Mouse (Mus musculus): ENCODE measurements around the gene Tinf2. TPM values are rescaled to one million over a fixed set of nuclear protein-coding genes. Genes with fewer than 3 reads are reported as not detected.

Tinf2 gene
- total RNA-seq, 2 experiments from 2014 or later, result 12.3 to 15.2 TPM

DNA sequence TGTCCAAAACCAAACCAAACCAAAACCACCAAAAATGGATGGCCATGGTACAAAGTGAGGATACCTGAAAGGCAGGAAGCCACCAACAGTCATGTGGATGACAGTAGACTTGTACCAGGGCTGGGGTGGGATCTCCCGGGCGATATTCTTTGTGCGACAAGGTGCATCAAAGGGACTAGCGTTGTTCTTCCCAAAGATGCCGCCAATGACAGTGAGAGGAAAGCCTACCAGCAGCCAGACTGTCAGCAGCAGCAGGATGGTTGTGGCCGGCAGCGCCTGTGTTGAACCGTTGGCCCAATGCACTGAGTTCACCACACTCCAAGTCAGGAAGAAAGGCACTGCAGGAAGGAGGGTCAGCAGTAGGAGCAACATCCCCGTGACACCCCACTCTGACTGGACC lies 43.8 kb downstream of the Tinf2 start, which contains the start of gene Gm49378:
Gene Gm49378 (minus strand): TSS at position 101 of the 400 bp plus-strand sequence.
- no peak for DNase-seq (ENCODE audit: low spot score in 2 of 2)

DNA sequence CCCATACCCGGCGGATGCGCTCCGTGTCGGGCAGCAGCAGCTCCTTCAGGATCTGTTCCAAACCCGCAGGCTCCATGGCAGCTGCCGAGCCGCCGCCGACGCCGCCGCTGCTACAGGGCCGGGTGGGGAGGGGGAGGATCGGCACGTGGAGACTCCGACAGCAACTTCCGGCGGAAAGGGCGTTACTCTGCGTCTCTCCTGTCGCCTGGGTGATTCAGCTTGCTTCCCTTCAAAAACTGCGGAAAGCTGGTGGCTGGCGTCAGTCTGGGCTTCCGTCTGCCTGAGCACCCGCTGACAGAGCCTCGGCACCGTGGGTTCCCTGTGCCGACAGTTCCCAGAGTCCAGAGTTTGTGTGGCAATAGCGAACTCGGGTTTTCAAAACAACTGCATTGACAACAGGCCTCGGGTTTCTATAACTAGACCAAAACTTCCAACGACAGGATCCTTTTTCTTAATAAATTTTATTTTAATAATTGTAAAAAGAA lies 46.1 kb downstream of the Tinf2 start, which contains the start of gene Ipo4:
Gene Ipo4 (minus strand): TSS at position 435 of the 485 bp plus-strand sequence.
- peak; percentile 88 to 94 for DNase-seq (ENCODE audit: low spot score in 2 of 2)

DNA sequence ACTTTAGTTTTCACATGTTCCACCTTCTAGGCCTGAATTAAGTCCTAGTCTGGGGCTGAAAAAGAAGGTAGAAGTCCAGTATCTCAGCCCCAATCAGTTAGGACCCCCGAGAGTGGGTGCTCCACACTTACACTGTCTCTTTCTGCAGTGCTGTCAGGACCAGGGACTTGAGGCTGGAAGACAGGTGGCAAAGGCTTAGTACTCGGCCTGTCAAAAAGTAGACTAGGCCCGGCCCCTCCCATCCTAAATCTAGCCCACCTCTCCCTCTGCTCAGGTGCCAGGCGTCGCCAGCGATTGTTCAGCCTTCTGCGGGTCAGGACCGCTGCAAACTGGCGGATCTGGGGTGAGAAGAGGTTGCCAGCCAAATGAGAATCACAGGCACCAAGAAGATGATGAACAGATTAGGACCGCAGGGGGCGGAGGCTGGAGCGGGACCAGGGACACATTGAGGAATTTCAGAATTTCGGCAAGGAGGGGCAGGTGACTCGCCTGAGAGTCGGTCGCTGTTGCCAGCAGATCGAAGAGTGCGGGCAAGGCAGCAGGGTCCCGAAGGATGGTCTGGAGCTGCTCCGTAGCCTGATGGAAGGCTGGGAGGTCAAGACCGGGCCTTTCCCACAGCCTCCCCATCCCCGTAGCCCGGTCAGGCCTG lies 46.6 kb downstream of the Tinf2 start:
- peak in 1 of 2 experiments; percentile 36 for DNase-seq (ENCODE audit: low spot score in 2 of 2)

DNA sequence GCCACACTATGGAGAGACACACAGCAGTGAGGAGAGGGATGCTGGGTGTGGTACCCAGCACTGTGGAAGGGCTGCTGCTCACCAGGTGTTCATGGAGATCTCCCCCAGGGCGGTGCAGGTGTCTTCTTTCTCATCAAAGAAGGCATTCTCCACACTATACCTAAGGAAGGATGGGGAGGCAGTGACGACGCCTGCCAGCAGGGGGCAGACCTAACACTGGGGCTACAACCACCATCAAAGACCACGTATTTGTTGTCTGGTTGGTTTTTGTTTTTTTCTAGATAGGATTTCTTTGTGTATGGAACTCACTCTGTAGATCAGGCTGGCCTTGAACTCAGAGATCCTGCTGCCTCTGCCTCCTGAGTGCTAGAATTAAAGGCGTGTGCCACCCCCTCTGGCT lies 52.3 kb downstream of the Tinf2 start:
- peak in 1 of 2 experiments; percentile 48 for DNase-seq (ENCODE audit: low spot score in 2 of 2)

DNA sequence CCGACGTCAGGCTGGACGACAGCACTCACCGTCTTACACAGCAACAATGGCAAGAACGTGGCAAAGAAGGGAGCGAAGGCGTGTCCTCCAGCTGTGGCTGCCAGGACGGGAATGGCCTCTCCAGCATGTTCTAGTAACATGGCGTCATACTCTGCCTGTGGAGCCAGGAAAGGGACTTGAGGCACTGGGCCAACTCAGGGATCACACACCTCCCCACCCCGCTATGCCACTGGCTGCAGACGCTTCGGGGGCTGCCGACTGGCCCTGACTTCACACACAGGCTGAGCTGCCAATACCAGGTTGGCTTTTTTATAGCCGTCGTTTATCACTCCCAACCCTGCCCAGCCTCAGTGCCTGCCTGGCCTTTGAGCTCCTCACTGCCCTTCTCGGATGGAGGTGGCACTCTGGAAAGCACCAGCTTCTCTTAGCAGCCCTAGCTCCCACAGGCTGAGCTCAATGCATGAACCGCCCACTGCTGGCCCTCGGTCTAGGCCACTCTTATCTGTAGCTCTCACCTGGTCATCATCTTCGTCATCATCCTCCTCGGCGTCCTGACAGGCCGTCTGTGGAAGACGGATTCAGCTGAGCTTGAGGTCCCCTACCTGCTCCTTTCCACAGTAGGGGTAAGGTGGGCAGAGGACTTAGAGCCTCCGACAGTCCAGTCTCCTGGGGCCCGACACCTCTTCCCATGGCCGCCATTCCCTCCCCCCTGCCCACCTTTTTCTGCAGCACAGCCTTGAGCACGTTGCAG lies 53.4 kb downstream of the Tinf2 start:
- no peak for DNase-seq (ENCODE audit: low spot score in 2 of 2)

Other genes starting within 250 kb of the Tinf2 start
- 10 to 100 TPM; 20.2 to 22.1 TPM for gene Dhrs4, start 203.1 kb downstream of the Tinf2 start, total RNA-seq (2021)
- gene Carmil3, start 191.2 kb downstream of the Tinf2 start, total RNA-seq (2021), result 10 to 100 TPM; 46.8 to 50.8 TPM
- gene Cpne6, start 171.4 kb downstream of the Tinf2 start, total RNA-seq (2021), result 100 to 1,000 TPM; 653 to 657 TPM
- 1 to 10 TPM; 1.7 to 2.2 TPM for gene Nrl, start 156.8 kb downstream of the Tinf2 start, total RNA-seq (2021)
- gene Pck2, start 141.6 kb downstream of the Tinf2 start, total RNA-seq (2021), result 10 to 100 TPM; 50.9 to 54.2 TPM
- gene Dcaf11, start 121.8 kb downstream of the Tinf2 start, total RNA-seq (2021), result 10 to 100 TPM; 72.2 to 83.8 TPM
- 1 to 10 TPM in 1 of 2 experiments, under 1 TPM in 1; 0.79 to 1.6 TPM for gene A730061H03Rik, start 121.4 kb downstream of the Tinf2 start, total RNA-seq (2021)
- not detected for gene Fitm1, start 106.2 kb downstream of the Tinf2 start, total RNA-seq (2021)
- 10 to 100 TPM; 54.0 to 56.6 TPM for gene Psme1, start 103.7 kb downstream of the Tinf2 start, total RNA-seq (2021)
- 10 to 100 TPM; 43.3 to 49.5 TPM for gene Emc9, start 96.5 kb downstream of the Tinf2 start, total RNA-seq (2021)
- gene Psme2, start 90.7 kb downstream of the Tinf2 start, total RNA-seq (2021), result 10 to 100 TPM; 53.7 to 57.4 TPM
- gene Rnf31, start 90.1 kb downstream of the Tinf2 start, total RNA-seq (2021), result 10 to 100 TPM; 38.0 to 43.0 TPM
- 10 to 100 TPM; 10.9 to 13.3 TPM for gene Irf9, start 78.2 kb downstream of the Tinf2 start, total RNA-seq (2021)
- 1 to 10 TPM; 1.4 to 1.8 TPM for gene Rec8, start 63.8 kb downstream of the Tinf2 start, total RNA-seq (2021)
- 100 to 1,000 TPM; 119 to 128 TPM for gene Ipo4, start 45.9 kb downstream of the Tinf2 start, total RNA-seq (2021)
- gene Gm49378, start 43.9 kb downstream of the Tinf2 start, total RNA-seq (2021), result 1 to 10 TPM; 2.7 to 3.8 TPM
- 10 to 100 TPM; 39.6 to 40.8 TPM for gene Tm9sf1, start 38.0 kb downstream of the Tinf2 start, total RNA-seq (2021)
- 1 to 10 TPM in 1 of 2 experiments, under 1 TPM in 1; 0.79 to 1.2 TPM for gene Tssk4, start 31.6 kb downstream of the Tinf2 start, total RNA-seq (2021)
- gene Mdp1, start 21.3 kb downstream of the Tinf2 start, total RNA-seq (2021), result 10 to 100 TPM; 45.5 to 52.3 TPM
- 10 to 100 TPM; 23.3 to 26.4 TPM for gene Gmpr2, start 9.9 kb downstream of the Tinf2 start, total RNA-seq (2021)
- 100 to 1,000 TPM; 294 to 304 TPM for gene Nedd8, start 9.7 kb downstream of the Tinf2 start, total RNA-seq (2021)
- gene Tgm1, start 32.1 kb upstream of the Tinf2 start, total RNA-seq (2021), result not detected
- gene Rabggta, start 40.4 kb upstream of the Tinf2 start, total RNA-seq (2021), result 10 to 100 TPM; 43.7 to 45.7 TPM
- 10 to 100 TPM; 83.2 to 98.7 TPM for gene Dhrs1, start 63.9 kb upstream of the Tinf2 start, total RNA-seq (2021)
- gene Nop9, start 63.9 kb upstream of the Tinf2 start, total RNA-seq (2021), result 10 to 100 TPM; 11.7 to 14.5 TPM
- gene Cideb, start 76.6 kb upstream of the Tinf2 start, total RNA-seq (2021), result 1 to 10 TPM; 1.7 to 2.2 TPM
- under 1 TPM; 0.12 to 0.13 TPM for gene Ltb4r2, start 79.6 kb upstream of the Tinf2 start, total RNA-seq (2021)
- gene Ltb4r1, start 84.1 kb upstream of the Tinf2 start, total RNA-seq (2021), result under 1 TPM in 1 of 2 experiments, not detected in 1; 0.45 TPM
- 1 to 10 TPM; 3.1 to 4.4 TPM for gene Adcy4, start 102.3 kb upstream of the Tinf2 start, total RNA-seq (2021)
- 1 to 10 TPM in 1 of 2 experiments, under 1 TPM in 1; 0.52 to 1.1 TPM for gene Ripk3, start 107.0 kb upstream of the Tinf2 start, total RNA-seq (2021)
- gene Nfatc4, start 141.3 kb upstream of the Tinf2 start, total RNA-seq (2021), result 1 to 10 TPM; 1.4 to 2.3 TPM
- gene Nynrin, start 172.2 kb upstream of the Tinf2 start, total RNA-seq (2021), result 1 to 10 TPM; 7.0 to 8.0 TPM
- gene Cbln3, start 202.6 kb upstream of the Tinf2 start, total RNA-seq (2021), result under 1 TPM; 0.15 to 0.64 TPM
- gene Khnyn, start 203.1 kb upstream of the Tinf2 start, total RNA-seq (2021), result 10 to 100 TPM; 11.4 to 12.2 TPM
- gene Sdr39u1, start 218.5 kb upstream of the Tinf2 start, total RNA-seq (2021), result 10 to 100 TPM; 71.8 to 74.1 TPM

All from layer of hippocampus, adult 18-20 months (tissue).